Mouse (Mus musculus): ENCODE results near the gene Lats2.

DNA sequence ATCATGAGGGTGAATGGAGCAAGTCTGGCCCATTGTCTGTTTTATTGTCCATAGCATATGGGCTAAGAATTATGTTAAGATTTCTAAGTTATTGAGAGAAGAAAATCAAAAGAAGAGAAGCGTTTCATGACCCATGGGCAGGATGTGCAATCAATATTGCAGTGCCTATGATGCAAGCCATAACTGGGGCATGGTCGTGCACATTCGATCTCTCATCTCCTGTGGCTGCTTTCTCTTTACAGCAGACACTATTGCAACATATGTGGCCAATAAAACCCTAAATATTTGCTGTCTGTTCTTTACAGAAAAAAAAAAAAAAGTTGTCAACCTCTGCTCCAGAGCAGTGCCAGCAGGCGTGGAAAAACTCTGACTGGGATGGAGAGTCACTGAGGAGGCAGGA lies 2.1 kb downstream of the Lats2 start:
- TF ChIP-seq POLR2A (IDR thresholded peaks at IDR 0.05; ENCODE audit: low read depth, low read length) (no peak), CTCF (IDR thresholded peaks at IDR 0.05; ENCODE audit: extremely low read depth, insufficient read length, insufficient replicate concordance, low read depth, low read length) (no peak)
